Mouse (Mus musculus) heart, adult 2 months (tissue): Measurements from ENCODE around the gene 2700049A03Rik.

Source experiments
- CTCF ChIP-seq: fragments of 200-600 bp; IDR thresholded peaks from 2 replicates; pipeline ENCODE4 v1.8.1; 2022; ENCODE audit warnings: antibody characterized with exemption, mild to moderate bottlenecking, moderate library complexity
- EP300 ChIP-seq: fragments of 200-500 bp; IDR thresholded peaks from 2 replicates; pipeline ENCODE4 v1.6.1; 2011; ENCODE audit warnings: low read depth, low read length, control low read depth; ENCODE audit not compliant: insufficient read depth

GRCm38 (mm10) chr12:71116411-71116810, 20.2 kb upstream of the 2700049A03Rik start:
- TF ChIP-seq CTCF (no peak), EP300 (no peak)
